Mouse (Mus musculus): ENCODE results near the gene Srebf1.

DNA sequence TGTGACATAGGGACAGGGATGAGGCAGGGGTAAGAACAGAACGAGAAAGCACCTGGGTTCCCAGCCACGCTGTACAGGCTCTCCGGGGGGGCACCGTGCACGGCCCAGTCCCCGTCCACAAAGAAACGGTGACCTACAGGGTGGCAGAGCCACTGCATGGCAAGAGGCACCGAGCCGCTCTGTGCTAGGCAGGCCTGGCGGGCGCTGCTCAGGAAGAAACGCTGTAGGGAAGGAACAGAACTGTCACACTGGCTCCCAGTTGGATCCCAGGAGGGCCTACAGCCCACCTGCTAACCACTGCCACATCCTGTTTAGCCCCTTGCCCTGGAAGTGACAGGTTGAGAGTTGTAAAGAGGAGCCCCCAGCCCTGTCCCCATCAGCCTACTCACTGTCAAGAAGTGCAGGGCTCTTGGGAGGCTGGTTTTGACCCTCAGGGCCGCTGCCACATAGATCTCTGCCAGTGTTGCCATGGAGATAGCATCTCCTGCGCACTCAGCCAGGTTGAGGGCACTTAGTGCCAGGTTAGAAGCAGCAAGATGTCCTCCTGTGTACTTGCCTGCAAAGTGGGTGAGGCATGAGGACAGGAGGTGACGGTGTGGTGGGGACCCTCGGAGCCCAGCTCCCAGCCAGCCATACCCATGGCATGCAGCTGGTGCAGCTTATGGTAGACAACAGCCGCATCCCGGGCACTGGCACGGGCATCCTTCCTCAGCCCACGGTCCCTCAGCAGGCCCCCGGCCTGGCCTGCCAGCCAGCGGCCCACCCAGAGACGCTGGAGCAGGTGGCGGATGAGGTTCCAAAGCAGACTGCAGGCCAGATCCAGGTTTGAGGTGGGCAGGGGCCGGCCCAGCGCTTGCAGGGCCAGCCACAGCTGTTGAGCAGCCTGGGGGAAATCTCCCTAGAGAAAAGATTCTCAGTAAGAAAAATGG lies 19.4 kb downstream of the Srebf1 start:
- TF ChIP-seq GATA1 (IDR thresholded peaks at IDR 0.05; ENCODE audit: low read length) (no peak), TAL1 (IDR thresholded peaks at IDR 0.05; ENCODE audit: low read length) (no peak)

Measured in erythroblast, embryonic 14.5 days (primary cell).